Mouse (Mus musculus) CH12.LX (cell line): Measurements from ENCODE around the gene Nectin2.

Experiments used
- BHLHE40 ChIP-seq: IDR thresholded peaks from 2 replicates; pipeline ENCODE4 v1.6.1; 2011; ENCODE audit warnings: mild to moderate bottlenecking, low read depth, low read length, improper control_type of control experiment
- CTCF ChIP-seq, 2 experiments: IDR thresholded peaks in 1 of 2; conservative IDR thresholded peaks in 1 of 2; 2 replicates each; pipeline ENCODE4 v1.5.1; 2011 to 2012; ENCODE audit warnings: low read depth in 2 of 2, low read length in 2 of 2, improper control_type of control experiment in 1 of 2, inconsistent platforms in 1 of 2, mild to moderate bottlenecking in 1 of 2, moderate library complexity in 1 of 2
- E2F4 ChIP-seq: IDR thresholded peaks from 2 replicates; pipeline ENCODE4 v1.6.1; 2011; ENCODE audit warnings: low read depth, low read length, improper control_type of control experiment; ENCODE audit not compliant: insufficient replicate concordance
- EP300 ChIP-seq: IDR thresholded peaks from 2 replicates; pipeline ENCODE4 v1.6.1; 2011; ENCODE audit warnings: low read length, improper control_type of control experiment
- SIN3A ChIP-seq: IDR thresholded peaks from 2 replicates; pipeline ENCODE4 v1.6.1; 2012; ENCODE audit warnings: low read length, improper control_type of control experiment, inconsistent platforms

DNA sequence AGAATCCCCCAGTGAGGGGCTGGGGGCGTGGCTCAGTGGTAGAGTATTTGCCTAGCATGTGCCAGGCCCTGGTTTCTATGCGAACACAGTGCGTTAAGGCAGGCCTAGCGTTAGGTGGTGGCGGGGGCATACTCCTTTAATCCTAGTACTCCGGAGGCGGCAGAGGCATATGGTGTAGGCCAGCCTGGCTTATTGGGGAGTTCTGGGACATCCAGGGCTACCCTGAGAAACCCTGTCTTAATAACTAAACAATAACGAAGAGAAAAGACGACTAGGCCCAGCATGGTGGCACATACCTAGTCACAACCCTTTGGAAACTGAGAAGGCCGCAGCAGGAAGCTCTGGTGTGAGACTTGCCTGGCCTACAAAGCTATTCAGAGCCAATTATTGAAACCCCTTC lies 62.2 kb downstream of the Nectin2 start:
- TF ChIP-seq E2F4 = no peak
- TF ChIP-seq BHLHE40 = no peak
- no peak for TF ChIP-seq CTCF (conservative IDR thresholded peaks at IDR 0.05 in 1 of 2, IDR thresholded peaks at IDR 0.05 in 1 of 2; ENCODE audit: low read depth in 2 of 2, low read length in 2 of 2)
- TF ChIP-seq SIN3A = no peak
- no peak for TF ChIP-seq EP300
